Mouse (Mus musculus): ENCODE data around the gene Otor.

Otor gene

GRCm38 (mm10) chr2:143078198-143078851 lies at the start of gene Otor:
Gene Otor, plus strand, starts transcription at chr2:143078473.
- peak; percentile 6 for DNase-seq (ENCODE audit: low read depth)

GRCm38 (mm10) chr2:143031283-143031682 lies 47.0 kb upstream of the Otor start:
- no peak for DNase-seq (ENCODE audit: low read depth)

GRCm38 (mm10) chr2:143032378-143033255 lies 45.7 kb upstream of the Otor start:
- DNase-seq (ENCODE audit: low read depth): no peak

GRCm38 (mm10) chr2:143034350-143035085 lies 43.8 kb upstream of the Otor start:
- peak; percentile 5 for DNase-seq (ENCODE audit: low read depth)

- no peak for DNase-seq (ENCODE audit: low read depth)
Observed at GRCm38 (mm10) chr2:143035086-143035593, 43.1 kb upstream of the Otor start.

- no peak for DNase-seq (ENCODE audit: low read depth)
Observed at GRCm38 (mm10) chr2:143041596-143041995, 36.7 kb upstream of the Otor start.

GRCm38 (mm10) chr2:143055251-143055650 lies 23.0 kb upstream of the Otor start:
- no peak for DNase-seq (ENCODE audit: low read depth)

- no peak for DNase-seq (ENCODE audit: low read depth)
Observed at GRCm38 (mm10) chr2:143056736-143057135, 21.5 kb upstream of the Otor start.

GRCm38 (mm10) chr2:143062432-143062811 lies 15.9 kb upstream of the Otor start:
- no peak for DNase-seq (ENCODE audit: low read depth)

- peak; percentile 96 for DNase-seq (ENCODE audit: low read depth)
Observed at GRCm38 (mm10) chr2:143062812-143063792, 15.2 kb upstream of the Otor start, which contains the start of gene Snrpb2. Gene Snrpb2, plus strand, starts transcription at chr2:143063039.

GRCm38 (mm10) chr2:143065914-143066313 lies 12.4 kb upstream of the Otor start:
- DNase-seq (ENCODE audit: low read depth): no peak

- DNase-seq (ENCODE audit: low read depth): no peak
Observed at GRCm38 (mm10) chr2:143081693-143082092, 3.4 kb downstream of the Otor start.

- no peak for DNase-seq (ENCODE audit: low read depth)
Observed at GRCm38 (mm10) chr2:143084852-143085397, 6.7 kb downstream of the Otor start.

GRCm38 (mm10) chr2:143089866-143090265 lies 11.6 kb downstream of the Otor start:
- no peak for DNase-seq (ENCODE audit: low read depth)

- DNase-seq (ENCODE audit: low read depth): peak; percentile 71
Observed at GRCm38 (mm10) chr2:143093726-143094125, 15.5 kb downstream of the Otor start.

- DNase-seq (ENCODE audit: low read depth): no peak
Observed at GRCm38 (mm10) chr2:143094761-143095160, 16.5 kb downstream of the Otor start.

- no peak for DNase-seq (ENCODE audit: low read depth)
Observed at GRCm38 (mm10) chr2:143097170-143097569, 18.9 kb downstream of the Otor start.

- peak; percentile 77 for DNase-seq (ENCODE audit: low read depth)
Observed at GRCm38 (mm10) chr2:143113859-143114258, 35.6 kb downstream of the Otor start.

- no peak for DNase-seq (ENCODE audit: low read depth)
Observed at GRCm38 (mm10) chr2:143114716-143115115, 36.4 kb downstream of the Otor start.

GRCm38 (mm10) chr2:143117453-143117852 lies 39.2 kb downstream of the Otor start:
- DNase-seq (ENCODE audit: low read depth): peak; percentile 52

GRCm38 (mm10) chr2:143118221-143118620 lies 39.9 kb downstream of the Otor start:
- DNase-seq (ENCODE audit: low read depth): no peak

Measured in NIH3T3 (cell line).